Mouse (Mus musculus) heart, postnatal 0 days (tissue): Measurements from ENCODE around the gene Rtl10. TPM values are rescaled to one million over a fixed set of nuclear protein-coding genes. Genes with fewer than 3 reads are reported as not detected.

Experiments used
- ATAC-seq: fragments of 200-750 bp; cut with Nextera tagmentation; 2 replicates; pipeline ENCODE4 v1.8.0; 2017; ENCODE audit warnings: low read depth, moderate number of reproducible peaks, moderate library complexity; ENCODE audit not compliant: insufficient read depth
- DNase-seq: peaks from one replicate; pipeline ENCODE4 v3.0.0-alpha.2; 2016; ENCODE audit warnings: low spot score
- H3K27ac ChIP-seq: fragments of 300-500 bp; sonication (generic); 2 replicates; pipeline ENCODE4 v1.5.1; 2014; ENCODE audit warnings: low read depth, mild to moderate bottlenecking
- H3K27me3 ChIP-seq: fragments of 300-500 bp; sonication (generic); 2 replicates; pipeline ENCODE4 v1.6.1; 2014; ENCODE audit warnings: low read length, mixed read lengths; ENCODE audit not compliant: control insufficient read depth, insufficient read depth
- H3K36me3 ChIP-seq: fragments of 300-500 bp; sonication (generic); replicated peaks from 2 replicates; pipeline ENCODE4 v1.6.1; 2014; ENCODE audit warnings: low read length, mixed read lengths; ENCODE audit not compliant: control insufficient read depth, insufficient read depth
- H3K4me1 ChIP-seq: fragments of 300-500 bp; sonication (generic); 2 replicates; pipeline ENCODE4 v1.6.1; 2014; ENCODE audit warnings: antibody characterized with exemption; ENCODE audit not compliant: control insufficient read depth, insufficient read depth
- H3K4me2 ChIP-seq: fragments of 300-500 bp; sonication (generic); 2 replicates; pipeline ENCODE4 v1.6.1; 2014; ENCODE audit warnings: low read depth, mild to moderate bottlenecking, low read length, moderate library complexity
- H3K4me3 ChIP-seq: fragments of 300-500 bp; sonication (generic); 2 replicates; pipeline ENCODE4 v1.5.1; 2014; ENCODE audit warnings: low read depth, low read length
- H3K9ac ChIP-seq: fragments of 300-500 bp; sonication (generic); replicated peaks from 2 replicates; pipeline ENCODE4 v1.6.1; 2014; ENCODE audit warnings: low read depth, low read length, mixed read lengths
- H3K9me3 ChIP-seq: fragments of 300-500 bp; sonication (generic); replicated peaks from 2 replicates; pipeline ENCODE4 v1.6.1; 2016; ENCODE audit warnings: low read length; ENCODE audit not compliant: control insufficient read depth
- CTCF ChIP-seq: IDR thresholded peaks from 2 replicates; pipeline ENCODE4 v1.5.1; 2016; ENCODE audit warnings: antibody characterized with exemption, control low read depth, low read depth
- EP300 ChIP-seq: IDR thresholded peaks from 2 replicates; pipeline ENCODE4 v1.6.1; 2016; ENCODE audit warnings: antibody characterized with exemption, low read depth
- WGBS: fragments of 180-500 bp; shearing (Covaris S2); extraction: QIAGEN DNeasy Blood & Tissue Kit; methylation state at CpG from one replicate; pipeline ENCODE4 v1.1.7; 2014; 5-methylcytosine and 5-hydroxymethylcytosine counted together
- polyA plus RNA-seq: library from polyadenylated mRNA; unstranded; fragments of >200 nt; fragmentation: Nextera tagmentation; extraction: Ambion mirVana; gene quantifications from 2 replicates; pipeline ENCODE4 v1.2.1, GENCODE M21; 2015
- total RNA-seq: library from RNA; depleted of rRNA; stranded (reverse); fragments of >200 nt; gene quantifications from 2 replicates; pipeline ENCODE4 v1.2.3, GENCODE M21; 2014; ENCODE audit warnings: low replicate concordance

The Rtl10 gene
- total and polyA plus RNA-seq, 2 experiments from 2014 or later: 0.42 to 0.94 TPM

DNA sequence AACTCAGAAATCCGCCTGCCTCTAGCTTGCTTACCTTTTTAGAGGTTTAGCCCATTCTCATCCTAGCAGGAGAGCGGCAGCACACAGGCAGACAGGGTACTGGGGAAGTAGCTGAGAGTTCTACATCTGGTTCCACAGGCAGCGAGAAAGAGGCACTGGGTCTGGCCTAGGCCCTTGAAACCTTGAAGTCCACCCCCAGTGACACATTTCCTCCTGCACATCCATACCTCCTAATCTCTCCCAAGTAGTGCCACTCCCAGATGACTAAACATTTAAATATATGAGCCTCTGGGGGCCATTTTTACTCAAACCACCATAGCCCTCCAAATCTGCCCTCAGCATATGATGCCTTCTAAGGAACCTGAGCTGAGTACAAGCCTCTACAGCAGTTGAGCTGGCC is 16.3 kb upstream of the Rtl10 start:
- Histone ChIP-seq H3K27ac (no peak overlapping the region), H3K27me3 (no peaks in the 10 kb centered on the region), H3K4me2 (no peak overlapping the region), H3K9me3 (no peaks in the 10 kb centered on the region), H3K9ac (no peak overlapping the region), H3K4me1 (no peaks in the 10 kb centered on the region), H3K36me3 (peaks cover 6% of the 10 kb centered on the region; the same call in 1 of the 2 replicates), H3K4me3 (no peak overlapping the region)
- 89% methylated on average over 3 of the region's 3 CpGs for WGBS
- TF ChIP-seq EP300 (no peak), CTCF (no peak)
- ATAC-seq: no peak
- DNase-seq: no peak

DNA sequence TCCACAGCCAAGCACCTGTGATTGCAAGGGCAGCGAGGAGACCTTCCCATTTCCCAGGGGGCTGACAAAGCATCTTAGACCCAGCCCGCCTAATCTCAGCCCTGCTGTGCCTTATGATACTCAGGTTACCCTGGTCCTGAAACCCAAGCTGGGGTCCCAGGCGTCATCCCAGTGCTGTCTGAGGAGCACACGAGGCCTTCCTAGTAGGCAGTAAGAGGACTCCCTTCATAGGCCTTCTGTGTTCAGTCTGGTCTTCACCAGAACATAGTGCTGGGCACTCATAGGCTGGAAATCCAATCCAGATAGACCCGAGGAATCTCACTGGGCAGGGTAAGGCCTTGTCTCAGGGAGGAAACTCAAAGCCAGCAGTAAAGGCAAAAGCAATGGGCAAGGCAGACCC is 14.9 kb upstream of the Rtl10 start:
- H3K4me2 ChIP-seq: no peak overlapping the region
- no peak overlapping the region for H3K4me3 ChIP-seq
- WGBS: 74% methylated on average over 5 of the region's 5 CpGs
- H3K9me3 ChIP-seq: no peaks in the 10 kb centered on the region
- H3K36me3 ChIP-seq: no peaks in the 10 kb centered on the region
- H3K27me3 ChIP-seq: no peaks in the 10 kb centered on the region
- ATAC-seq (no peak), DNase-seq (no peak)
- no peaks in the 10 kb centered on the region for H3K4me1 ChIP-seq
- no peak for TF ChIP-seq CTCF
- no peak for TF ChIP-seq EP300
- no peak overlapping the region for H3K27ac ChIP-seq
- H3K9ac ChIP-seq: no peak overlapping the region

DNA sequence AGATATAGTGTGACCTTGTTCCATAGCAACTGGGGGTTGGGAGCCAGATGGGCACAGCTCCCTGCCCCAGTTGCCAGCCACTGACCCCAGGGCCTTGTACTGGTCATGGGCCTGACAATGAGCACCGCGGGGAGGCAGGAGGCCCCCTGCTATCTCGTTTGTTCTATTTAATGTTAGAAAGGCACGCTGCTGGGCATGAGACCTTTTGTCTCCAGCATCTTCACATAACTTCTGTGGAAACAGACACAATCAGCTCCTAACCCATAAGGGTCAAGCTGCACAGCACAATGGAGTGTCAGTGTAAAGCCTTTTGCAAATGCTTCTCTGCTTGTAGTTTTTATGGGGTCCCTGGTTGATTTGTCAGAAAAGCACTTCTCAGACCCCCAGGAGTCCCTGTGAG is 14.3 kb upstream of the Rtl10 start:
- Histone ChIP-seq H3K9me3 (no peaks in the 10 kb centered on the region), H3K4me3 (no peak overlapping the region), H3K4me1 (no peaks in the 10 kb centered on the region), H3K27ac (no peak overlapping the region), H3K9ac (no peak overlapping the region), H3K27me3 (no peaks in the 10 kb centered on the region), H3K36me3 (no peaks in the 10 kb centered on the region), H3K4me2 (no peak overlapping the region)
- no peak for ATAC-seq
- TF ChIP-seq EP300: no peak
- TF ChIP-seq CTCF: no peak
- WGBS: 34% methylated on average over 4 of the region's 4 CpGs
- DNase-seq: no peak

DNA sequence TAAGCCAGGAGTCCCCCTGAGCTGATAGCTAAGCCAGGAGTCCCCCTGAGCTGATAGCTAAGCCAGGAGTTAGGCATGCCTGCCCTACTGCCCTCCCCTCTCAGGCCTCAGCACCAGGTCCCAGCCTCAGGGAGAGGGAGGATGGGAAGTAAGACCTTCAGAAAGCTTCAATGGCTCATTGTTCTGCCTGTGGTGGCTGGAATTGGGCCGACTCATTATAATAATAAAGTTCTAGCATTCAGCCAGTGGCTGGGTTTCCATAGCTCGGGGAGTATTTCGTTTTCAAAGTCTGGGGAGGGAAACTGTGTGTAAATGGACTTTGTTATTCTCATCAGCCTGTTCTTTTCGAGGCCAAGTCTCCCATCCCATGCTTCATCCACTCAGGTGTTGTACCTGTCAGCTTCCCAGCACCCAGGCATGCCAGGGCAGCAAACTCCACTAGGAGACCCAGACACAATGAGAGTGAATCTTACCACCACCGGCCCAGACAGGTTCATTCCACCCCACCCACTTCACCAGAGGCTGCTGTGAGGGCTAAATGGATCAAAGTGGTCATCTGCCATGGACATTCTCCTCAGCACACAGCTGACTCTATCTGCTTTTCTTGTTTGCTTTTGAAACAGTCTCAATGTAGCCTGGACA is 13.8 kb upstream of the Rtl10 start:
- TF ChIP-seq CTCF: no peak
- no peak for TF ChIP-seq EP300
- ATAC-seq (no peak), DNase-seq (no peak)
- no peaks in the 10 kb centered on the region for H3K36me3 ChIP-seq
- H3K27ac ChIP-seq: no peak overlapping the region
- no peaks in the 10 kb centered on the region for H3K9me3 ChIP-seq
- no peak overlapping the region for H3K4me3 ChIP-seq
- H3K4me2 ChIP-seq: no peak overlapping the region
- WGBS: 59% methylated on average over 5 of the region's 5 CpGs
- H3K4me1 ChIP-seq: no peaks in the 10 kb centered on the region
- no peaks in the 10 kb centered on the region for H3K27me3 ChIP-seq
- H3K9ac ChIP-seq: no peak overlapping the region

DNA sequence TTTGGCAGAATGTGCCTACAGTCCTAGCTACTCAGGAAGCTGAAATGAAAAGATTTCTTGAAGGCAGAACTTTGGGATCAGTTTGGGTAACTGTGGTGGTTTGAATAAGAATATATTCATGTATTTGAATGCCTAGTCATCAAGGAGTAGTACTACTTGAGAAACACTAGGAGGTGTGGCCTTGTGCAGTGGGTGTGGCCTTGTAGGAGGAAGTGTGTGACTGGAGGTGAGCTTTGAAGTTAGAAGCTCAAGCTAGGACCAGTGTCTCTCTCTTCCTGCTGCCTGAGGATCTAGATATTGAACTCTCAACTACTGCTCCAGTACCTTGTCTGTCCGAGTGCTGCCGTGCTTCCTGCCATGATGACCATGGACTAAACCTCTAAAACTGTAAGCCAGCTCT is 12.6 kb upstream of the Rtl10 start:
- Histone ChIP-seq H3K9me3 (no peaks in the 10 kb centered on the region), H3K27me3 (no peaks in the 10 kb centered on the region), H3K4me2 (no peak overlapping the region), H3K9ac (no peak overlapping the region), H3K4me3 (no peak overlapping the region), H3K4me1 (no peaks in the 10 kb centered on the region), H3K27ac (no peak overlapping the region), H3K36me3 (no peaks in the 10 kb centered on the region)
- 98% methylated on average over 2 of the region's 2 CpGs for WGBS
- DNase-seq (no peak), ATAC-seq (no peak)
- TF ChIP-seq CTCF: no peak

DNA sequence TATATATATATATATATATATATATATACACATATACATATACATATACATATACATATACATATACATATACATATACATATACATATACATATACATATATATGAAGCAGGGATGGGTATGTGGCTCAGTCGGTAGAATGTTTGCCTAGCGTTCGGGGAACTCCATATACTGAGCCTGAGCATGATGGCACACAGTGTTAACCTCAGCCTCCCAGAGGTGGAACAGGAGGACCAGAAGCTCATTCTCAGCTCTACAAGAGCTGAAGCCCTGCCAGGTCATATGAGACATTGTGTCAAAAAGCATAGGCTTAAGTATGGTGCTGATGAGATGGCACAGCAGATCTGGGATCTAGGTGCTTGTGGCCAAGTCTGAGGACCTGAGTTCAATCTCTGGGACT is 8.4 kb upstream of the Rtl10 start:
- Histone ChIP-seq H3K4me1 (no peaks in the 10 kb centered on the region), H3K36me3 (no peaks in the 10 kb centered on the region), H3K9me3 (no peaks in the 10 kb centered on the region), H3K27ac (no peak overlapping the region), H3K9ac (no peak overlapping the region), H3K4me3 (no peak overlapping the region), H3K4me2 (no peak overlapping the region), H3K27me3 (no peaks in the 10 kb centered on the region)
- WGBS: 98% methylated on average over 3 of the region's 3 CpGs
- ATAC-seq (no peak), DNase-seq (no peak)
- TF ChIP-seq EP300 (no peak), CTCF (no peak)
